Mouse (Mus musculus) megakaryocyte, embryonic 14.5 days (primary cell): Measurements from ENCODE around the gene Slc6a6. TPM values are rescaled to one million over a fixed set of nuclear protein-coding genes. Genes with fewer than 3 reads are reported as not detected.
A peak's percentile ranks its signal among the peaks of the same experiment; 100 is the strongest.

Experiments used
- H3K27me3 ChIP-seq: replicated peaks from 2 replicates; pipeline ENCODE3; 2012; ENCODE audit warnings: inconsistent platforms
- H3K36me3 ChIP-seq: replicated peaks from 2 replicates; pipeline ENCODE3; 2012; ENCODE audit warnings: low read length, inconsistent platforms, mixed read lengths
- H3K4me1 ChIP-seq: 2 replicates; pipeline ENCODE4 v1.6.1; 2012; ENCODE audit warnings: inconsistent platforms
- H3K4me3 ChIP-seq: replicated peaks from 2 replicates; pipeline ENCODE3; 2012; ENCODE audit warnings: moderate library complexity, mild to moderate bottlenecking, inconsistent platforms
- H3K9me3 ChIP-seq: 2 replicates; pipeline ENCODE4 v1.6.1; 2012; ENCODE audit warnings: inconsistent platforms
- FLI1 ChIP-seq: IDR thresholded peaks from 2 replicates; pipeline ENCODE4 v1.6.1; 2012; ENCODE audit warnings: low read length, inconsistent platforms, mixed read lengths
- GATA1 ChIP-seq: IDR thresholded peaks from 3 replicates; pipeline ENCODE4 v1.6.1; 2012; ENCODE audit warnings: mixed read lengths, low read length, inconsistent platforms, borderline replicate concordance
- polyA plus RNA-seq: library from polyadenylated mRNA; stranded (reverse); fragments of >175 nt; gene quantifications from 2 replicates; pipeline ENCODE4 v1.2.3, GENCODE M21; 2012; ENCODE audit warnings: low replicate concordance; ENCODE audit not compliant: insufficient read depth

The Slc6a6 gene
- polyA plus RNA-seq, 1 experiment, result 27.7 TPM

DNA sequence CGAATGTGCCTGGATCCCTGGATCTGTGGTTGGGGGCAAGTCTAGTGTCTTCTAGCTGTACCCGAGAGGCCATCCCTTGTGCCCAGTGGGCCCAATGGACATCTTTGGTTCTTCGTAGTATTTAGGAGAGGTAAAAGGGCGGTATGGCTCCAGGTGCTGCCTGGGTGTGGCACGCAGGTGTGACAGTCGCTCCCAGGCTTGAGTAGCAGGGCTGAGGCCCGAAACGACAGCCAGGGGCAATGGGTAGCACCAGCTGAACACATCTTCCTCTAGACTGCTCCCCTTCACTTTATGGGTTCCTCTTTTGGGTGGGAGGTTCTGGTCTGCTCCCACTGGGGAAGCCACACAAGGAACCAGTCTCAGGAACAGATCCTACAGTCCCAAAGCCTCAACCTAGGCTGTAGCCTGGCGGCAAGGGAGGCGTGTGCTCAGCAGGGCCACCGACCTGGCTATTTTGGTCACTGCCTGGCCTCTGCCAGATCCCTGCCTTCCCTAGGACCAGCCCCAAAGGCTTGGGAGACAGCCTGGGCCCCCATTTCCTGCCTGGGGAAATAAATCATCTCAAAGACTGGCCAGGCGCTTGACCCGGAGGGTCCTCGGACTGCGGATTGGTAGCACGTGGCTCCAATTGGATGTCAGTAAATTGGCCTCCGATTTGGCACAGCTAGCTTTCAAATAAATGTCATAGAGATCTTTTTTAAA lies 1.1 kb downstream of the Slc6a6 start:
- H3K27me3 ChIP-seq, result no peaks in the 10 kb centered on the region
- H3K36me3 ChIP-seq, result peaks cover 19% of the 10 kb centered on the region
- H3K9me3 ChIP-seq, result no peaks in the 10 kb centered on the region
- H3K4me1 ChIP-seq, result peaks cover 87% of the 10 kb centered on the region
- TF ChIP-seq GATA1, result no peak
- no peak for TF ChIP-seq FLI1
- H3K4me3 ChIP-seq, result peak overlapping the region; percentile 96

DNA sequence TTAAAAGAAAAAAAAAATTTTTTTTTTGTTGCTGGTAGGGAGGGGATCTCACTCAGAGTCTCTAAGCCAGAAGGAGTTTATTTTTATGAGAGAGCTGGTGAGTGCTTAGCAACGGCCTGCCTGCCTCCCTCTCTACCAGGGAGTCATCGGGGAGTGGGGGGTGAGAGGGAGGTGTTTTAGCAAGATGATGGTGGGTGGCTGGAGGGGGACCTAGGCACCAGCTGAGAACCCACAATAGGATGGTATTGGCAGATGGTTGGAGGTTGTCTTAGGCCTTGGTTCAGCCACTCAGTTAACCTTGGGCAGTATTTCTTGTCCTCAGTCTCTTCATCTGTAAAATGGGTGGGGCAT lies 1.7 kb downstream of the Slc6a6 start:
- H3K4me1 ChIP-seq, result peaks cover 87% of the 10 kb centered on the region
- TF ChIP-seq GATA1 (no peak), FLI1 (no peak)
- H3K4me3 ChIP-seq, result peak overlapping the region; percentile 96
- peaks cover 24% of the 10 kb centered on the region for H3K36me3 ChIP-seq
- no peaks in the 10 kb centered on the region for H3K9me3 ChIP-seq
- H3K27me3 ChIP-seq, result no peaks in the 10 kb centered on the region

DNA sequence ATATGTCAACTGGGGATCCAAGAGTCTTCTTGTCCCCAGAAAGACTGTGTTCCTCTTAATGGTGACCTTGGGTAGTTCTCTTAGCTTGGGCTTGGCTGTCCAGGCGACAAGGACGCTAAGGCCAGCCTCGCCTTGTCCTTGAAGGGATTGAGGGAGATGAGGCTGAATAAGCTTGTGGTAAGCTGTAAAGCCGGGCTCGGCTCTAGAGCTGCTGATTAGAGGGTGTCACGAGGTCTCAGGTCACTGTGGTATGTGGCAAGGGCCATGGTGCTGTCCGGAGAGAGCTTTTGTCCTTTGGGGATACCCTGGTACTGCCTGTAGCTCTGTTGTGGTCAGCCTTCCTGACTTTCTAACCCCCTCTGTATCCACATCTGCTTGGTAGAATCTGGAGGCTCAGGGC lies 2.0 kb downstream of the Slc6a6 start:
- H3K27me3 ChIP-seq, result no peaks in the 10 kb centered on the region
- TF ChIP-seq GATA1, result no peak
- no peak for TF ChIP-seq FLI1
- peak overlapping the region; percentile 96 for H3K4me3 ChIP-seq
- no peaks in the 10 kb centered on the region for H3K9me3 ChIP-seq
- peaks cover 28% of the 10 kb centered on the region for H3K36me3 ChIP-seq
- H3K4me1 ChIP-seq, result peaks cover 87% of the 10 kb centered on the region

DNA sequence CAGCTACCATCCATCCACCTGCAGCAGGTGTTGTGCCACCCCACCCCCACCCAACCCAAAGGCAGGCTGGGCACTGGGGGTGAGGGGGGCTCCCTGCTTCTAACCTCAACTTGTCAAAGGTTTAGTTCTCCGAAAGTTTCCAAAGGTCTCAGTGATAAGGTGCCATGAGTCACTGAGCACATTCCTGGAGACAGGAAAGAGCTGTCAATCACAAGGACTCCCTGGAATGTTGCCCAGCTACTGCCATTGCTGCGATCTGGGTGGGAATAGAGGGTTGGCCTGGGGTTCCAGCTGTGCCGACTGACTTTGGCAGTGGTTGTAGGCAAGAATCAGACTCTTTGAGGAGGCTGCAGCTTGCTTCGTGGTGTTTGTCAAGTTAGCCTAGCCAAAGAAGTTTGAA lies 2.7 kb downstream of the Slc6a6 start:
- Histone ChIP-seq H3K9me3 (no peaks in the 10 kb centered on the region), H3K36me3 (peaks cover 35% of the 10 kb centered on the region), H3K4me1 (peaks cover 91% of the 10 kb centered on the region), H3K4me3 (peak overlapping the region; percentile 96), H3K27me3 (no peaks in the 10 kb centered on the region)
- TF ChIP-seq FLI1, result no peak
- TF ChIP-seq GATA1, result no peak

DNA sequence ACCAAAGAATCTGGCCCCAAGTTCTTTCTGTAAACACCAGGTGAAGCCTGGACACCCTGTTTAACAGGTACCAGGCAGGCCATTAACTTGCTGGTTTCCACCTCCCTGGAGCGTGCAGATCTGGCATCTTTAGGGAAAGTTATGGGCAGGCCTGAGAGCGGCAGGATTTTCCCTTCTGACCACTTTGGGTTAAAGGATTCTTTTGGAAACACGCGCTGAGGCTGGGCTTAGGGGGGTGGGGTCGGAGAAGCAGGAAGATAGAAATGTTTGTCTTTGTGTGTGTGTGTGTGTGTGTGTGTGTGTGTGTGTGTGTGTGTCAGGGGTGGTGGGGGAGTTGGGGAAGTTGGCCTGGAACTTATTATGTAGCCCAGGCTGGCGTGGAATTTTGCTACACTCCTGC lies 4.2 kb downstream of the Slc6a6 start:
- H3K9me3 ChIP-seq, result no peaks in the 10 kb centered on the region
- no peak overlapping the region for H3K4me3 ChIP-seq
- peaks cover 91% of the 10 kb centered on the region for H3K4me1 ChIP-seq
- peaks cover 49% of the 10 kb centered on the region for H3K36me3 ChIP-seq
- TF ChIP-seq FLI1 (no peak), GATA1 (no peak)
- H3K27me3 ChIP-seq, result no peaks in the 10 kb centered on the region

DNA sequence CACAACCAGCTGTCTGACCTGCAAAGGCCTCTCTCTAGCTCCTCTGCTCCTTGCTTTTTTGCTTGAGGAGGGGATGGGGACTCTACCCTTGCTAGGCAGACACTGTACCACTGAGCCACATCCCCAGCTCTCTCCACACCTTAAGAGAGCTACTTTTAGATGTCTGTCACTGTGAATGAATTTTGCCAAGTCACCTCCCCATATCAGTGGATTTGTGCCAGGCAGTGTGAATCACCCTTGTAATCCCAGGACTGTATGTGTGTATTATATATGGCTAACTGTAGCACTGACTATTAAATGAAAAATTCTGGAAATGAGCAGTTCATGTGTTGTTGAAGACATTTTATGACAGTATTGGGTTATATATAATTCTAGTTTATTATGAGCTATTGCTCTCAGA lies 5.4 kb downstream of the Slc6a6 start:
- peaks cover 60% of the 10 kb centered on the region for H3K36me3 ChIP-seq
- no peaks in the 10 kb centered on the region for H3K27me3 ChIP-seq
- H3K4me1 ChIP-seq, result peaks cover 94% of the 10 kb centered on the region
- H3K4me3 ChIP-seq, result peak overlapping the region; percentile 76
- TF ChIP-seq GATA1 (no peak), FLI1 (no peak)
- H3K9me3 ChIP-seq, result no peaks in the 10 kb centered on the region

DNA sequence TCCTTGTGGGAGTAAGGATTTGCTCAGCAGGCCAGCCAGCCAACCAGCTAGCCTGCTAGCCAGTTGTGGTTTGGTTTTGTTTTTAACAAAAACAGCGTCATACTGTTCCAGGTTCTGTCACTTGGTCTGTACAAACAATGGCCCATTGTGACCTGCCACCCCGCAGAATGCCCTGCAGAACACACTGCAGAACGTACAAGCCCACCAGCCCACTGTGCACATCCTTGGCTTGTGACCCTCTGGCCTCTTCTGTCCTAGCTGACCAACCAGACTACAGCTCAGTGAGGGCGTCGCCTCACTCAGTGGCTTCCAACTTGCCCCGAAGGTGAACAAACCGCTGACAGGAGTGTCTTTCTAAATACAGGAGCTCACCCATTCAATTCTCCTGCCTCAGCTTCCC lies 6.4 kb downstream of the Slc6a6 start:
- H3K4me3 ChIP-seq, result peak overlapping the region; percentile 2
- no peaks in the 10 kb centered on the region for H3K9me3 ChIP-seq
- H3K27me3 ChIP-seq, result no peaks in the 10 kb centered on the region
- H3K4me1 ChIP-seq, result peaks cover 96% of the 10 kb centered on the region
- peaks cover 69% of the 10 kb centered on the region for H3K36me3 ChIP-seq
- TF ChIP-seq GATA1, result no peak
- TF ChIP-seq FLI1, result no peak

DNA sequence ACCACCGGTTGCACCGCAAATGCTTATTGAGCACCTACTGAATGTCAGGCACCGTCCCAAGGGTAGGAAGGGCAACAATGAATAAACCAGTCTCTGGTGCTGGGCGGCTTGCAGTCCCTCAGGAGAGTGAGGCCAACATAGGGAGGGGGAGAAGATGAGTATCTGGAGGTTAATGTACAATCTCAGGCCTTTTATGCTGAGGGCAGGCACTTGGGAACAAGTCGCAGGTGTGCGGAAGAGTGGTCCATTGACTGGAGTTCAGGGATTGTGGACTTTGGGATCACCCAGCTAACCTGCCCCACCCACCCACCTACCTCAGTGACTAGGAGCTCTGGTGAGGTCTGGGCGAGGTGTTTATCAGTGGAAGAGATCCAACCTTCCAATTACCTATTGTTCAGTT lies 6.8 kb downstream of the Slc6a6 start:
- H3K4me3 ChIP-seq, result no peak overlapping the region
- H3K36me3 ChIP-seq, result peaks cover 73% of the 10 kb centered on the region
- no peaks in the 10 kb centered on the region for H3K27me3 ChIP-seq
- H3K9me3 ChIP-seq, result no peaks in the 10 kb centered on the region
- TF ChIP-seq GATA1, result no peak
- TF ChIP-seq FLI1, result no peak
- H3K4me1 ChIP-seq, result peaks cover 96% of the 10 kb centered on the region

DNA sequence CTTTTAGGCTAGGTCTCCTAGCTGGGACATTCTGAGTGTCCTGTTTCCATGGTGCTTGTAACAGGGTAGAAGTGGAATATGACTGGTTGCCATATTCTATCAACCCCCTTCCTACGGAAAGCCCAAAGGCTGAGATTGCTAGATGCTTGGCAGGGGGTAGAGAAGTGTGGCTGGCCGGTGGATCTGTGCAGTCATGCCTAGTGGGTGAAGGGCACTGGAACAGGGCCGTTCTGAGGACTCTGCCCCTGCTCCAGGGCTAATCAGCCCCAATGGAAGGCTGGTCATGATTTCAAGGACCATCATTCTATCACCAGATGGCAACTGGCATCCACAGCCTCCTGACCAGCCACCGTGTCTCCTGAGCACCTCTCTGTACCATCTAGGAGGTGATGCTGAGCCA lies 7.7 kb downstream of the Slc6a6 start:
- peaks cover 76% of the 10 kb centered on the region for H3K36me3 ChIP-seq
- no peak for TF ChIP-seq FLI1
- TF ChIP-seq GATA1, result no peak

DNA sequence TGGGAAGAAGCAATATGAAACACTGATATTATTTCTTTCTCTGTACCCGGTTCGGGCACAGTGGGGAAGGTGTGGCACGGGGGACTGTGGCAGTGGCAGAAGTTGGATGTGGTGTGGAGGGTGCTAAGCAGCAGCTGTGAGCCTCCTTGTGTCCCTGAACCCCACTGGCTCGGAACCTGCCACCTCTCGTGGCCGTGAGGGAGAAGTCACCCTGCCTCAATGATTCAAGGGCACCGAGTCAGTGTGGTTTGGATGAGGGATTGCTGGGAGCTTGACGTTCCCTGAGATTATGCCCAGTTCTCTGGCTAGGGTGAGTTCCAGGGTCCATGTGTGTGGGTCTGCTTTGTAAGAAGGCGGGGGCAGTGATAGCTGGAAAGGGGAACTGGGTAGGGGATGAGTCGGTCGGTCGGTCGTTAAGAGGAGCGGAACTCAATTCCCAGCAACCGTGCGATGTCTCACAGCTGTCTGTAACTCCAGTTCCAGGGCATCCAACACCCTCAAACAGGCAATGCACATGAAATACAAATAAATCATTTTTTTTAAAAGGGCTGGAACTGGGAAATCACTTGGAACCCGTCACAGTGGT lies 9.5 kb downstream of the Slc6a6 start:
- Histone ChIP-seq H3K27me3 (no peaks in the 10 kb centered on the region), H3K9me3 (no peaks in the 10 kb centered on the region), H3K36me3 (peaks cover 77% of the 10 kb centered on the region), H3K4me3 (no peak overlapping the region), H3K4me1 (peaks cover 98% of the 10 kb centered on the region)
- no peak for TF ChIP-seq FLI1
- TF ChIP-seq GATA1, result no peak

More for the DNA sequence above, 7.7 kb downstream of the Slc6a6 start:
- peaks cover 96% of the 10 kb centered on the region for H3K4me1 ChIP-seq
- no peaks in the 10 kb centered on the region for H3K27me3 ChIP-seq
- no peaks in the 10 kb centered on the region for H3K9me3 ChIP-seq
- H3K4me3 ChIP-seq, result no peak overlapping the region
